Mouse (Mus musculus) lung, embryonic 15.5 days (tissue): ENCODE data around the gene Rnf31. TPM values are rescaled to one million over a fixed set of nuclear protein-coding genes. Genes with fewer than 3 reads are reported as not detected.

Source experiments
- ATAC-seq: fragments of 200-750 bp; cut with Nextera tagmentation; 2 replicates; pipeline ENCODE4 v1.8.0; 2017; ENCODE audit warnings: moderate number of reproducible peaks, borderline replicate concordance; ENCODE audit not compliant: low FRiP score, low TSS enrichment; ENCODE audit errors: extremely low read depth
- H3K27ac ChIP-seq: fragments of 300-500 bp; sonication (generic); 2 replicates; pipeline ENCODE4 v1.5.1; 2015; ENCODE audit warnings: moderate library complexity, mild to moderate bottlenecking, inconsistent platforms
- H3K27me3 ChIP-seq: fragments of 300-500 bp; sonication (generic); 2 replicates; pipeline ENCODE4 v1.6.1; 2015; ENCODE audit warnings: inconsistent platforms
- H3K36me3 ChIP-seq: fragments of 300-500 bp; sonication (generic); 2 replicates; pipeline ENCODE4 v1.6.1; 2015; ENCODE audit warnings: inconsistent platforms
- H3K4me1 ChIP-seq: fragments of 300-500 bp; sonication (generic); 2 replicates; pipeline ENCODE4 v1.6.1; 2015; ENCODE audit warnings: inconsistent platforms
- H3K4me2 ChIP-seq: fragments of 300-500 bp; sonication (generic); 2 replicates; pipeline ENCODE4 v1.6.1; 2015; ENCODE audit warnings: inconsistent platforms, mild to moderate bottlenecking, moderate library complexity
- H3K4me3 ChIP-seq: fragments of 300-500 bp; sonication (generic); 2 replicates; pipeline ENCODE4 v1.5.1; 2015; ENCODE audit warnings: mild to moderate bottlenecking, inconsistent platforms
- H3K9ac ChIP-seq: fragments of 300-500 bp; sonication (generic); 2 replicates; pipeline ENCODE4 v1.6.1; 2015; ENCODE audit warnings: inconsistent platforms
- H3K9me3 ChIP-seq: fragments of 300-500 bp; sonication (generic); 2 replicates; pipeline ENCODE4 v1.6.1; 2016; ENCODE audit warnings: inconsistent platforms
- WGBS: fragments of 180-500 bp; shearing (Covaris S2); methylation state at CpG from one replicate; pipeline ENCODE4 v1.1.7; 2015; 5-methylcytosine and 5-hydroxymethylcytosine counted together
- polyA plus RNA-seq: library from polyadenylated mRNA; unstranded; fragments of >200 nt; fragmentation: Nextera tagmentation; extraction: Ambion mirVana; gene quantifications from 2 replicates; pipeline ENCODE4 v1.2.1, GENCODE M21; 2015

Rnf31 gene
- polyA plus RNA-seq, 1 experiment from 2014 or later = 16.0 TPM

DNA sequence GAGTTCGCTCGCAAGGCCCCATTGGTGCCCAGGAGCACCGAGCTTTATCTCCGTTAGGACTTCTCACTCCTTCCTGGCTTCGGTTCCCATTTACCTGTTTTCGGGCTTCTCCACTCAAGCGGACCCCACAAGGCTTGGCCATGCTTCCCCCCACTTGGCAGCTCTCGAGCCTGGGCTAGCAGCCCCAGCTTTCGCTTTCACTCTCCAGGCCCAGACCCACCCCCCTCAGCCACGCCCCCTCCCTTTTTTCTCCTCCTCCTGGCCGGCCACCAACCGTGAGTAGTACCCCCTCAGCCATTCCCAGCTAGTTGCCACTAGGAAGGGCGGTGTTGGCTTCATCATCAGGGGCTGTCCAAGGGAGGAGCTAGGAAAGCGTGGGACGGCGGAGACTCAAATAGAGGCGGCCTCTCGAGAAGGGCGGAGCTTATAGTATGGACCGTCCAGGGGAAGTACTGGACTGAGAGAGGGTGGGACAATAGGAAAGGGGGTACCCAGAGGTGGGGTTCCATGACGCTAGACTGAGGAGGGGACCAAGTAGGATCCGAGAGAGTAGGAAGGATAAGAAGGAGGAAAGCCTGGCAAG, 669 bp upstream of the Rnf31 start, which contains the start of gene Psme2:
Gene Psme2, minus strand, starts transcription at position 366 of the 583 bp plus-strand sequence.
- Histone ChIP-seq H3K4me3 (peak within 1 kb of the TSS; percentile 84), H3K36me3 (peaks cover 23% of the 10 kb centered on the region), H3K4me1 (peaks cover 25% of the 10 kb centered on the region), H3K4me2 (peak within 1 kb of the TSS; percentile 93), H3K9me3 (no peaks in the 10 kb centered on the region), H3K27me3 (no peaks in the 10 kb centered on the region), H3K9ac (peak within 1 kb of the TSS; percentile 80), H3K27ac (peak within 1 kb of the TSS; percentile 99)
- ATAC-seq = peak; percentile 97
- WGBS = under 1% methylated on average over 22 of the region's 22 CpGs

DNA sequence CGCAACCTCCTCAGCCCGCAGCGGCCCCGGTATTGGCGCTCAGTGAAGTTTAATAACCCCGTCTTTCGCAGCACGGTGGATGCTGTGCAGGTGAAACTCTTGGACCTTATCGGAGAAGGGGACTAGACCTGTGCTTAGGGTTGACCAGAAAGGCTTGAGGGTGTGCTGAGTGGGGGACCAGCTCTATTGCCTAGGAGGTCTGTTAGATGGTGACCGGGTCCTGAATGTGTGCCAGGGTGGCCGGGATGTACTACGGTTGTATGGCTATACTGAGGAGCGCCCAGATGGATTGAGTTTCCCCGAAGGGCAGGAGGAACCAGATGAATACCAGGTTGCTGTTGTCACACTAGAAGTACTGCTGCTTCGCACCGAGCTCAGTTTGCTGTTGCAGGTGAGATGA, 718 bp downstream of the Rnf31 start:
- H3K4me1 ChIP-seq = peaks cover 25% of the 10 kb centered on the region
- peak overlapping the region; percentile 99 for H3K27ac ChIP-seq
- peak overlapping the region; percentile 93 for H3K4me2 ChIP-seq
- H3K36me3 ChIP-seq = peaks cover 33% of the 10 kb centered on the region
- no peaks in the 10 kb centered on the region for H3K27me3 ChIP-seq
- ATAC-seq = no peak
- peak overlapping the region; percentile 84 for H3K4me3 ChIP-seq
- WGBS = 4% methylated on average over 16 of the region's 16 CpGs
- no peaks in the 10 kb centered on the region for H3K9me3 ChIP-seq
- peak overlapping the region; percentile 80 for H3K9ac ChIP-seq

DNA sequence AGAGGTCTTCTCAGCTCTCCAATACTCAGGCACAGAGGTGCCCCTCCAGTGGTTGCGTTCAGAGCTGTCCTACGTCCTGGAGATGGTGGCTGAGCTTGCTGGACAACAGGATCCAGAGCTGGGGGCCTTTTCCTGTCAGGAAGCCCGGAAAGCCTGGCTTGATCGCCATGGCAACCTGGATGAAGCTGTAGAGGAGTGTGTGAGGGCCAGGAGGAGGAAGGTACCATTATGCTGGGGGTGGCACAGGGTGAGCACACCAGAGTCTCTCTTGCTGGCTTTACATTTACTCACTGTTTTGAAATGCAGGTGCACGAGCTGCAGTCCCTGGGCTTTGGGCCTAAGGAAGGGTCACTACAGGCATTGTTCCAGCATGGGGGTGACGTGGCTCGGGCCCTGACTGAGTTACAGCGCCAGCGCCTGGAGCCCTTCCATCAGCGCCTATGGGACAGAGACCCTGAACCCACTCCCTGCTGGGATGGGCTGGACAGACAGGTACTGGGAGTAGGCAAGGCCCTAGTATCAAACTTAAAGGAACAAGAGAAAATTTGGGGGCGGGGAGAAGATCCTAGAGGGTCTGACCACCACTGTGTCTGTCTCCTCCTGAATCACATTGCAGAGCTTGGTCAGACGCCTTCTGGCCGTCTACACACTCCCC, 4.7 kb downstream of the Rnf31 start:
- peaks cover 60% of the 10 kb centered on the region for H3K36me3 ChIP-seq

DNA sequence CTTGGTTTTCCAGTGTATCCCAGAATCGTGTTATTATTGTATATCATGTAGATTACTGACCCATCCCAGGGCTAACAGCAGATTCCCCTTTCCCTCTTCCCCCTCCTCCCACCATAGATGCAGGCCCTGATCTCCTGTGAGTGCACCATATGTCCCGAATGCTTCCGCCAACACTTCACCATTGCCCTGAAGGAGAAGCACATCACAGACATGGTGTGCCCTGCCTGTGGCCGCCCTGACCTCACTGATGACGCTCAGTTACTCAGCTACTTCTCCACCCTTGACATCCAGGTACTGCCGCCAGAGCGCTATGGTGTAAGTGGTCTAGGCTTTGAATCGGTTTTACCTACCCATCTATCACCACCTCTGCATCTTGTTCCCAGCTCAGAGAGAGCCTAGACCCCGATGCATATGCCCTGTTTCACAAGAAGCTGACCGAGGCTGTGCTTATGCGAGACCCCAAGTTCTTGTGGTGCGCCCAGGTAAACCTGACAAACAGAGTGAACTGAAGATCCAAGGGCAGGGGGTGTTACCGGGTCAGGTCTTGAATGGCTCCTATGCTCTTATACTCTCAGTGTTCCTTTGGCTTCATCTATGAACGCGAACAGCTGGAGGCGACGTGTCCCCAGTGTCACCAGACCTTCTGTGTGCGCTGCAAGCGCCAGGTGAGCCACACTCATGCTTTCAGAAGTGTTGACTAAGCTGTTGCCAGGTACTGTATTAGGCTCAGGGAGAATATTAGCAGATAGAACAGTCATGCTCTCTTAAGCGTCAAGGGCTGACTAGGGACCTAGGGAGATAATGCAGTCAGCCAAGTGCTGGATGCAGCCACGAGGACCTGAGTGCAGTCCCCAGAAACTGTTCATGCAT, 7.2 kb downstream of the Rnf31 start:
- no peak overlapping the region for H3K27ac ChIP-seq
- H3K9ac ChIP-seq = no peak overlapping the region
- no peak overlapping the region for H3K4me3 ChIP-seq
- 92% methylated on average over 21 of the region's 21 CpGs for WGBS
- H3K36me3 ChIP-seq = peaks cover 80% of the 10 kb centered on the region
- ATAC-seq = no peak
- no peaks in the 10 kb centered on the region for H3K27me3 ChIP-seq
- no peaks in the 10 kb centered on the region for H3K9me3 ChIP-seq
- H3K4me2 ChIP-seq = no peak overlapping the region
- peaks cover 5% of the 10 kb centered on the region; the same call in 1 of the 2 replicates for H3K4me1 ChIP-seq

More for the DNA sequence above, 4.7 kb downstream of the Rnf31 start:
- H3K4me1 ChIP-seq = peaks cover 17% of the 10 kb centered on the region
- H3K9me3 ChIP-seq = no peaks in the 10 kb centered on the region
- no peak overlapping the region for H3K4me3 ChIP-seq
- no peak overlapping the region for H3K9ac ChIP-seq
- ATAC-seq = no peak
- WGBS = 74% methylated on average over 13 of the region's 13 CpGs
- H3K27me3 ChIP-seq = no peaks in the 10 kb centered on the region
- no peak overlapping the region for H3K27ac ChIP-seq
- no peak overlapping the region for H3K4me2 ChIP-seq

DNA sequence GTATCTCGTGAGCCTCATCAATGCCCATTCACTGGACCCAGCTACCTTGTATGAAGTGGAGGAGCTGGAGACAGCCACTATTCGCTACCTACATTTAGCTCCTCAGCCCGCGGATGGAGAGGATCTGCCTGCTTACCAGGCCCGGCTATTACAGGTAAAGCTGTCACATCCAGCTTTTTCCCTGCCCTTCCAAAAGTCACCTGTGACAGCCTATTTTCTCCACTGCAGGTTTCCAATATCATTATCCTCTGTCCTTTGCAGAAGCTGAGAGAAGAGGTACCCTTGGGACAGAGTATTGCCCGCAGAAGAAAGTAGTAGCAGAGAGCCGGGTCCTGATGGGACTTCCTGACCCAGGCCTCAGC, 11.7 kb downstream of the Rnf31 start, which contains the start of gene Irf9:
Gene Irf9, plus strand, starts transcription at position 301 of the 362 bp plus-strand sequence.
- H3K4me2 ChIP-seq = peak within 1 kb of the TSS; percentile 61

DNA sequence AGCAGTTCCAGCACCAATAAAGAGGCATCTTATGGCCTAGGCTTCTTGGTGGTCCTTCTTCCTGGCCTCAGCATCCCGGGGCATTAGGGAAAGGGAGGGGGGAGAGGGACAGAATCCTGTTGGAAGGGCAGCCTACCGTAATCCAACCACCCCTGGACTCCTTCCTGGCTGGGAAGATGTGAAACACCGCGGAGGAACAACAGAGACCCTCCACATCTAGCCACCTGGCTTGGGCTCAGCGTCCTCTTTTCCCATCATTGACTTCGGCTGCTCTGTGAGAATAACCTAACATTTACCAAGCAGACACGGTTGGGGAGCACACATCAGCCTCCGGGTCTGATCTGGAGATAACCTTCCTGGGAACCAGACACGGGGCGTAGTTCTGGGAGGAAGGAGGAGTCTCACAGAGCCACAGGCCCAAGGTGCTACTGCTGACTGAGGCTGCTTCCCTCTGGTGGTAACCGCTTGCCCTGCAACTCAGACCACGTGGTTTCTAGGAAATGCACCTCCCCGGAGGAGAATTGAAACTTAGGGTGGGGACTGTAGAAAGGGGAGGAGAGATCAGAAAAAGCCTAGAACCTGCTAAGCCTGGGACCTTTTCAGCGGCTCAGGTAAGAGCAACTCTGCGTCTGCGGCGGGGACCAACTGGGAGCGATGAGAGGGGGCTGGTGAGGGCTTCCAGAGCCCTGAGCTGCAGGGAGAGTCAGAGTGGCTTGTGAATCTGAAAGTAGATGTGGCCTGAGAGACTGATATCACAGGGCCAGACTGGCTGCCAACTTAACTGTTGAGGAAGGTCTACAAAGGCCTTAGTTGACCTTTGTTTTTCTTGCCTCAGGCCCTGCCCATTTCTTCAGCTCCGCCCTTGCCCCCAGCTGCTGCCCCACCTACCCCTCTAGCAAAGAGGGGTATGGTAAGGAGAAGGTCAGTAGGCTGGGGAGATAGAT, 12.4 kb downstream of the Rnf31 start:
- Histone ChIP-seq H3K27ac (peak overlapping the region; percentile 76), H3K9ac (peak overlapping the region; percentile 33; the same call in 1 of the 2 replicates), H3K9me3 (no peaks in the 10 kb centered on the region), H3K4me1 (peaks cover 16% of the 10 kb centered on the region), H3K4me2 (peak overlapping the region; percentile 61), H3K36me3 (peaks cover 65% of the 10 kb centered on the region), H3K27me3 (no peaks in the 10 kb centered on the region), H3K4me3 (peak overlapping the region; percentile 39)
- ATAC-seq = peak; percentile 89
- WGBS = 10% methylated on average over 19 of the region's 19 CpGs

More for the DNA sequence above, 11.7 kb downstream of the Rnf31 start, which contains the start of gene Irf9:
- Histone ChIP-seq H3K4me3 (peak within 1 kb of the TSS; percentile 39), H3K4me1 (peaks cover 16% of the 10 kb centered on the region), H3K36me3 (peaks cover 64% of the 10 kb centered on the region), H3K9ac (peak within 1 kb of the TSS; percentile 33; the same call in 1 of the 2 replicates), H3K27ac (peak within 1 kb of the TSS; percentile 76), H3K27me3 (no peaks in the 10 kb centered on the region), H3K9me3 (no peaks in the 10 kb centered on the region)
- 79% methylated on average over 7 of the region's 7 CpGs for WGBS
- ATAC-seq = no peak

DNA sequence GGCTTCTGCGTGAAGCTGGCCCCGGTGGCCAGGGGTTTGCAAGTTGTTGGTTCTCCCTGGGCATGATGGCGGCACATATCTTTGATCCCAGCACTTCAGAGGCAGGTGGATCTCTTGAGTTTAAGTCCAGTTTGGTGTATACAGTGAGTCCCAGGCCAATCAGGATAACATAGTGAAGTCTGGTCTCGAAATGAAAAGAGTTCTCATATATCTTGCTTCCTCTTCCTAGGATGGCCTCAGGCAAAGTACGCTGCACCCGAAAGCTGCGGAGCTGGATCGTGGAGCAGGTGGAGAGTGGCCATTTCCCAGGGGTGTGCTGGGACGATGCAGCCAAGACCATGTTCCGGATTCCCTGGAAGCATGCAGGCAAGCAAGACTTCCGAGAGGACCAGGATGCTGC, 13.3 kb downstream of the Rnf31 start:
- Histone ChIP-seq H3K36me3 (peaks cover 63% of the 10 kb centered on the region), H3K27ac (0 out of 2 replicates have a peak overlapping the region, but pooled peaks have one; percentile 76), H3K27me3 (no peaks in the 10 kb centered on the region), H3K4me2 (peak overlapping the region; percentile 61), H3K9ac (peak overlapping the region; percentile 33; the same call in 1 of the 2 replicates), H3K4me3 (peak overlapping the region; percentile 39), H3K9me3 (no peaks in the 10 kb centered on the region), H3K4me1 (peaks cover 16% of the 10 kb centered on the region)
- WGBS = 92% methylated on average over 11 of the region's 11 CpGs
- ATAC-seq = no peak

DNA sequence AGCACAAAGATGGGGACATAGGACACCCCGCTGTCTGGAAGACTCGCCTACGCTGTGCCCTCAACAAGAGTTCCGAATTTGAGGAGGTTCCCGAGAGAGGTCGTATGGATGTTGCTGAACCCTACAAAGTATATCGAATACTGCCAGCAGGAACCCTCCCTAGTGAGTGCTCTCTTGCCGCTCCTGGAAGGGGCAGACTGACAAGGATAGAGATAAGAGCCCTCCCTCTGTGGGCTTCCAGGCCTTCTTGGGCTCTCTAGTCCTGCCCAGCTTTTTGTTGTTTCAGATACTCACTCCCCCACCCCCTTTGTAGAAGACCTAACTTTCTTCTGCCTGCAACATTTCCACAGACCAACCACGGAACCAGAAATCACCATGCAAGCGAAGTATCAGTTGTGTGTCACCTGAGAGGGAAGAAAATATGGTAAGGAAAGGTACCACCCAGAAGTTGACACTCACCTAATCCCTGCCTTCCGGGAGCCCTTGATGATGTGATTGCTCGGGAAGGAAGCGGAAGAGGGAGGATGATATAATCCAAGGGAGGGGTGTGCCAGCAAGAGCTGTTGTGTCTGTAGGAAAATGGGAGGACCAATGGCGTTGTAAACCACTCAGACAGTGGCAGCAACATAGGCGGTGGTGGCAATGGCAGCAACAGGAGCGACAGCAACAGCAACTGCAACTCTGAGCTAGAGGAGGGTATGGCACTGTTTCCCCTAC, 14.4 kb downstream of the Rnf31 start:
- Histone ChIP-seq H3K4me1 (peaks cover 16% of the 10 kb centered on the region), H3K4me3 (no peak overlapping the region), H3K27me3 (no peaks in the 10 kb centered on the region), H3K36me3 (peaks cover 53% of the 10 kb centered on the region), H3K27ac (no peak overlapping the region), H3K9ac (no peak overlapping the region), H3K4me2 (no peak overlapping the region), H3K9me3 (no peaks in the 10 kb centered on the region)
- no peak for ATAC-seq
- 88% methylated on average over 16 of the region's 16 CpGs for WGBS

DNA sequence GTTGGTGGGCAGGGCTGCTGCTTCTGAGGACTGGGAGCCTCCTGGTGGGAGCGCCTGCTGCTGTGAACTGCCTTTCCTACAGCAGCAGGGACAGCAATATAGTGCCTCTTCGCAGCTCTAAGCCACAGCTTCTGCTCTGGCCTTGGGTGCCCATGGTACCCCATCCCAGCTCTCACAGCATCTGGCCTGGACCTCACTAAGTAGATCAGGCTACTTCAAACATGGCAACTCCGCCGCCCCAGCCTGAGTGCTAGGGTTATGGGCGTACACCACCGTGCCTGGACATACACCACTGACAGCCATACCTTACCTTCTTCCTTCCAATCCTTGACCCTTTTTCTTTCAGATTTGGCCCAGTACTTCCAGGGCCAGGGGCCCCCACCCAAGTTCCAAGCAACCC, 16.8 kb downstream of the Rnf31 start:
- no peak for ATAC-seq
- no peak overlapping the region for H3K4me2 ChIP-seq
- H3K36me3 ChIP-seq = peaks cover 30% of the 10 kb centered on the region
- no peaks in the 10 kb centered on the region for H3K27me3 ChIP-seq
- no peak overlapping the region for H3K27ac ChIP-seq
- no peaks in the 10 kb centered on the region for H3K9me3 ChIP-seq
- no peak overlapping the region for H3K9ac ChIP-seq
- WGBS = 85% methylated on average over 6 of the region's 6 CpGs
- no peak overlapping the region for H3K4me3 ChIP-seq
- peaks cover 15% of the 10 kb centered on the region for H3K4me1 ChIP-seq

DNA sequence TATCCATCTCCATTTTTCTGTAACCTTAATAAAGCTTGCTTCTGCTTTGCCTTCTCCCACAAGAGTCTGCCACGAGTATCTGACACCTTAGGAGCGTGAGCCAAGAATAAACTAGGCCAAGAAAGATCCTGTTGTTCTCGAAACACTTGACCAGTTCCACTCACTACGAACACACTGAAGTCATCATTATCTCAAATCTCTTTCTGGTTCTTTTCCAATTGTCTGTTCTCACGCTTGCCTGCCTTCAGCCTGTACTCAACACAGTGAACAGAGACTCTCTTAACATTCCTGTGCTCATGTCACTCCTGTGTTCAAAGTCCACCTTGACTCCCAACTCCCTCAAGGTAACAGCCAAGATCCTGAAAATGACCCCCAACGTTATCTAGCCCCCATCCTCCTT, 21.8 kb downstream of the Rnf31 start:
- Histone ChIP-seq H3K9me3 (no peaks in the 10 kb centered on the region), H3K36me3 (peaks cover 14% of the 10 kb centered on the region), H3K4me1 (peaks cover 7% of the 10 kb centered on the region; the same call in 1 of the 2 replicates), H3K4me2 (no peak overlapping the region), H3K27ac (no peak overlapping the region), H3K9ac (no peak overlapping the region), H3K4me3 (no peak overlapping the region), H3K27me3 (no peaks in the 10 kb centered on the region)
- WGBS = 47% methylated on average over 6 of the region's 6 CpGs
- no peak for ATAC-seq
